Mouse (Mus musculus) cerebellum, postnatal 25 days (tissue): ENCODE data around the gene Dnah8.

Experiments used
- DNase-seq, 2 experiments: peaks; one replicate each; pipeline ENCODE4 v3.0.0; 2021; ENCODE audit warnings: mixed read lengths in 2 of 2

Gene Dnah8

DNA sequence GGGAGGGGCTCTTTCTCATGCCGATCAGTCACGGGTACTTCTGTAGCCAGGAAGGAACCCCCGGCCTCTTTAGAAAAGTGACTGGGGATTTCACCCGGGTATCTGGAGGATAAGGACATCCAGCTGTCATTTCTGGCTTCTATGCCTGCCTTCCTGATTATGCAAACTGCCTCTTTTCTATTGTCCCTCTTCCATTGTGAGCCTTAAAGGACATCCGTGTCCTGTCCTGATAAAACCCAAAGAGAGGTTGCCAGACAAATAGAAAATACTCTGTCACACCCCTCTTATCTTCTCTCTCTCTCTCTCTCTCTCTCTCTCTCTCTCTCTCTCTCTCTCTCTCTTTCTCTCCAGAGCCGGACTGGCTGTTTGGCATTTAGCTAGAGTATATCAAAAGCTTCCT, 258.1 kb downstream of the Dnah8 start:
- DNase-seq, result no peak

DNA sequence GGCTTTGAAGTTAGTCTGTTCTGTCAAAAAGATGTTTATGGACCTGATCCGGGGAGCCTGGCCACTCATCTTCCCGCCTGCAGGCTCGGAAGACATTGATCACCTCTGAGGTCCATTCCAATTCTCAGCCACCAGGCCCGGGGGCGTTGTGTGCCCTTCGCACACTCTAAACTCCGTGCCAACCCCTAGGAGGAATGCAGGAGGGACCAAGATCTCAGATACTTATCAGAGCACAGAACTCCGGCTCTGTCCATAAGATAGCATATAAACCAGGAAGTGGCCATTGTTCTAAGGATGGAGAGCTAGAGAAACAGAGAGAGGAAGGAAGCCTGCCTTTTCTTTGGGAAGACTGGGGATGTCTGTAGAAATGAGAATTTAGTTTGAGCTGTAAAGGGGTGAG, 259.4 kb downstream of the Dnah8 start:
- no peak for DNase-seq

DNA sequence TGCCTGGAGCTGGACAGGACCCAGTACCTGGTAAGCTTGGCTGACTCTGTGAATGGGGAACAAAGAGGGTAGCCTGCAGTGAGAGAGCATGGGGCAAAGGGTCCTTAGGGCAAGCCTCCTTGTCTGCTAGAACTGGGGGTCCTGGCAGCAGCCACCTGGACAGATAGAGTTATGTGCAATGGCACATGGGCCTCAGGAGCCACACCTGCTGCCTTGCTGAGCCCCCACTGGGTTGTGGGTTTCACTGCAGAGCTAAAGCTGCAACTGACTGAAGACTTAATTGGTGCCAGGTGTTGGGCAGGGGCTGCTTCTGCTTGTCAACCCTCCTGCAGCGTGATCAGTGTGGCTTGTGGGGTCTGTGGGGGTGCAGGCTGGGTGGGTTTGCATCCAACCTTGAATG, 267.9 kb downstream of the Dnah8 start:
- no peak for DNase-seq

DNA sequence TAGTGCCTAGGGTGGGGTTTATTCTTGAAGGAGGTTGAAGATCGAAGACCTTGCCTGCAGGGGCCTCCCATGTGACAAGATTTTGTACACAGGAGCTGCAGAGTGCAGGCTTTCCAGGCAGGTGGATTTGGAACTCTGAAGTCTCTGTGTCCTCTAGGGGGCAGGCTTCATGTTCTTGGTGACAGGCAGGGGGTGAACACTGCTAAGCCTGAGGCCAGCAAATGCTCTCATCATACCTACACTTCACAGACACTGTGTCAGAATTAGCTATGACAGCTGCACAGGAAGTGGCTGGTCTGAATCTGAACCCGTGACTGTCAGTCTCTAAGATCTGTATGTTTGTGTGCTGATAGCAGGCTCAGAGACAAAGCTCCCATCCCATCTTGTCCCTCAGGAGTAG, 268.6 kb downstream of the Dnah8 start:
- no peak for DNase-seq

DNA sequence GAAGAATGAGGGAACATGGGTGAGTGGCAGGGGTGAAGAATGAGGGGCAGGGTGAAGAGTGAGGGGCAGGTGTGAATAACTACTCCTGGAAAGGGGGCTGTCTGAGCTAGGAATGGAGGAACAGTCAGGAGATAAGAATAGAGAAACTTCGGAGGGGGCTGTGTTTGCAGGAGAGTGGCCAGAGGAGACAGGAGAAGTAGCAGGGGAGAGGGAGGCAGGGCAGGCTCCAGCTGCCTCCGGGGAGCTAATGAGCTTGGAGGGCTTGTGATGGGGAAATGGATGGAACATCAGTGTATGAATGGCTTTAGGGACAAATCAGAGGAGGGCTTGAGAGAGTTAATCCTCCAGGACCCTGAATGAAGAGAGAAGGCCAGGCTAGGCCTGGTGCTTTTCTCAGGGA, 272.9 kb downstream of the Dnah8 start:
- no peak for DNase-seq

DNA sequence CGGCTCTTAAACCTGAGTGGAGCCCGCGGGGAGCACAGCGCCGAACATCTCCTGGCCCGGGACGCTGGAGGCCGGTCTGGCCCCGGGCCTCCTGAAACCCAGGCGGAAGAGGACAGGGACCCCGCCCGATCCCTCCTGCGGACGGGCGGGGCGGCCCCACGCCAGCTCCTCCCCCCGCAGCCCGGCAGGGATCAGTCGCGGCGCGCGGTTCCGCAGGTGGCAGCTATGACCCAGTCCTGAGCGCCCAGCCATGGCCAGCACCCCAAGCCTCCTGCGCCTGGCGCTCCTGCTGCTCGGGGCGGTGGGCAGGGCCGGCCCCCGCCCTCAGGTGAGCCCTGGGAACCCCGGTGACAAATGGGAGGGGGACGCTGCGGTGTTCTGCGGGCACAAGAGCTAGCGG, 277.5 kb downstream of the Dnah8 start, which contains the start of gene Glp1r:
TSS of gene Glp1r (plus strand) at position 191 of the 400 bp plus-strand sequence.
- peak in 1 of 2 experiments; percentile 24 for DNase-seq

DNA sequence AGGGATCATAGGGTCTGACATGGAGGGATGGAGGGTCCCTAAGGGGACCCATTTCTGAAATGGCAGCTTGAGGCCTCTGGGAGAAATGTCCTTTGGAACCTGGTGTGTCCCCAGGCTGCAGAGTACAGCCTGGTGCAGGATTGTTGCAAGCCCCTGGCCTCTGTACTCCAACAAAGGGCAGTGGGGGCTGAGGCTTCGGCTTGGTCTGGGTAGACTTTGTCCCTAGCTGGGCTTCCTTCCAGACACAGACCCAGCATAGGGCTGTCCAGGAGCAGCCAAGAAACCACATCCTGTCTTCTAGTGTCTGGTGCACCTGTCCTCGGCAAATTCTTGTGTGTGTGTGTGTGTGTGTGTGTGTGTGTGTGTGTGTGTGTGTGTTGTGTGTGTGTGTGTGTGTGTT, 279.9 kb downstream of the Dnah8 start:
- DNase-seq, result no peak

DNA sequence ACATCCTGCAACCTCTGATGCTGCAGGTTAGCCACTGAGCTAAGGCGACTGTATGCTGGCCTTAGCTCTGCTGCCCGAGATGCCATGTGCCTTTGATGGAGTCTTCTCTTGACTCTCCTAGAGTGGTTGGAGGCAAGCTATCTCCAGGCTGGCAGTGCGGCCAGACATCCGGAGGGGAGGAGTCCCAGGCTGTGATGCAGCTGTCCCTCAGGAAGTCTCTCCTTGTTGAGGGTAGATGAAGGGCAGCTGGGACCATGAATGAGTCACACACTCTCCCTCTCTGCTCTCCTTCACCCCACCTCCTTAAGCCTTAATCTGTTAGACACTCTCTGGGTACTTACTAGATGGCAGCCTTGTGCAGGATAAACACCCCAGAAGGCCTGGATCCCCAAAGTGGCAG, 283.4 kb downstream of the Dnah8 start:
- DNase-seq, result no peak

DNA sequence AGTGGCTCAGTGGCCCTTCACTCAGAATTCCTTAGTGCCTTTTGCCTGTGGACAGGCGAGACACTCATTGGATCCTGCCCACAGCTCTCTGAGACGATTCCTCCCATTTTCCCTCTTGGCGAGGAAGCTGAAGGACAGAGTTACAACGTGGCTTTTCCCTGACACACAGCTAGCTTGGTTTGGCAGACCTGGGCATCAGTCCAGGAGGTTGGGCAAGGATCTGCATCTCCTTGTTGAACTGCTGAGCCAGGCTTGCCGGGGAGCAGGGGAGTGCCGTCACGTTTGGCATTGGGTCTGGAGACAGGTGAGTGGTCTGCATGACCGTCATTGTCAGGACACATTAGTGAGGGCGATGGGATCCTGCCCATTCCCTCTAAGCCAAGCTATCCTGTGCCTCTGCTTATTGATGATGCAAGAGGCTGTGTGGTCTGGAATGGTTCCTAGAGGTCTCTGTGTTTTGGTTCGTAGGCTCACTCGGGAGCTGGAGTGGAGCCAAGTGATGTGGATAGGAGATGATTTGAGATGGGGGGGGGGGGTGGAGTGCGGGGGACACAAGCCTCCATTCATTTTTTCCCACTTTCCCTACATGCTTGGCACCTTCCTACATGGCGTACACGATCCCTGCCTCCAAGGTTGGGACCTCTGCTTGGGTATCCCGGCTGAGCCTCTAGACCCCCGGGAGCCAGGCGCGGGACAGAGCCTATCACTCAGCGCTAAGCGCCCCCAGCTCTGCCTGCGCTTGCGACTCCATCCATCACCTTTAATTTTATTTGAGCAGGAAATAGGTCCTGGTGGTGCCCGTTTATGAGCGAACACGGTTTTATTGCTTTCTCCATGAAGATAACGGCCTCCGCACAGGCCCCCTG, 286.9 kb downstream of the Dnah8 start:
- DNase-seq, result peak; percentile 50 to 71

DNA sequence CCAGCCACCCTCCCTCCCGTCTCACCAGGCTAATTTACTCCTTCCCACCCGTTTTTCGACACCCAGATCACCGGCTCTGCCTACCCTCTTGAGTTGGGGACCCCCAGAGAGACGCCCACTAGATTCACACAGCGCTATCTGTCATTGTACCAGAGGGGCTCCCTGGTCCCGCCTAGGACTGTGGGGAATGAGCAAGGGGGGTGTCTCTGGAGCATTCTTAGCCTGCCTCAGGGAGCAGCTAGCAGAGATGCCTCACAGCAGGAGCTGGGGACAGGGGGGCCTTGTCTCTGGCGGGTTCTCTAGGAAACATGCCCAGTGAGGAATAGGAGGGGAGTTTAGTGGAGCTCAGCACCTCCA, 287.6 kb downstream of the Dnah8 start:
- DNase-seq, result no peak

DNA sequence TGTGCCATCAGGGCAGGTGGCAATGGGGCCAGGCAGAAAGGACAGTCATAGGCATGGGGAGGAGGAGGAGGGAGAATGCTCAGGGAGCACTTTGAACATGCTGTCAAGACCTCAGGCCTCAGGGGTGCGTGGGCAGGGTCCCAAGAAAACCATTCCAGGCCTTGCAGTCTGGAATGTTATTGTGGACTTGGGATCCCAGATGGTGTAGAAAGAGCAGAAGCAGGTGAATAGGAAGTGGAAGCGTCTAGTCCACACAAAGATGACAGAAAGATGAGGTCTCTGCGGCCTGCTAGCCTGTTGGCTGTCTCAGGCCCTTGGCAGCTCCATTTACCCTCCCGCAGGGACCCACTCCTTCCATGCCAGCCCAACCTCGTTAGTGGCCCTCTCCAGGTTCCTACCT, 288.4 kb downstream of the Dnah8 start:
- DNase-seq, result peak; percentile 23 to 40

DNA sequence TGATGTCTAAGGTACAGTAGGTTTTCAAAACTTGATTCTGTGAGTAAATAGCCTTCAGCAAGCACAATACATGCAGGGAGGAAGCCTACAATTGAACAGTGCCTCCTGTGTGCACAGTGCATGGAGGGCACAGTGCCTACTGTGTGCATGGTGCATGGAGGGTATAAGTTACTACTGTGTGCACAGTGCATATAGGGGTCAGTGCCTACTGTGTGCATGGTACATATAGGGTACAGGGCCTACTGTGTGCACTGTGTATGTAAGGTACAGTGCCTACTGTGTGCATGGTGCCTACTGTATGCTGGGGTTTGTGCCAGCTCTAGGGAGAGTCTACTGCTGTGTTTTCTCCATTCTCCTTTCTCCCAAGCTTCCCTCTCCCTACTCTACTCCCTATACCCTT, 290.1 kb downstream of the Dnah8 start:
- DNase-seq, result no peak

DNA sequence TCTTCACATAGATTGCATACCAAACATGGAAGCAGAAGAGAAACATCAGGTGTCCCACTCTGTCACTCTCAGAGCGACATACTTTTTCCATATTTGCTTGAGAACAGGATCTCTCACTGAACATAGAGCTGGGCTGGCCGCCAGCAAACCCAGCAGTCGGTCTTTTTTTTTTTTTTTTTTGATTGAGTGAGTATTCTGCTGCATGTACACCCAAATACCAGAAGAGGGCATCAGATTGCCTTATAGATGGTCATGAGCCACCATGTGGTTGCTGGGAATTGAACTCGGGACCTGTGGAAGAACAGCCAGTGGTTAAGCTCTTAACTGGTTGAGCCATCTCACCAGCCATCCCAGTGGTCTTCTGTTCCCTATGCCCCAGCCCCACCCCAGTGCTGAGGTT, 299.4 kb downstream of the Dnah8 start:
- DNase-seq, result peak in 1 of 2 experiments; percentile 34
